In the genomic region with DNA sequence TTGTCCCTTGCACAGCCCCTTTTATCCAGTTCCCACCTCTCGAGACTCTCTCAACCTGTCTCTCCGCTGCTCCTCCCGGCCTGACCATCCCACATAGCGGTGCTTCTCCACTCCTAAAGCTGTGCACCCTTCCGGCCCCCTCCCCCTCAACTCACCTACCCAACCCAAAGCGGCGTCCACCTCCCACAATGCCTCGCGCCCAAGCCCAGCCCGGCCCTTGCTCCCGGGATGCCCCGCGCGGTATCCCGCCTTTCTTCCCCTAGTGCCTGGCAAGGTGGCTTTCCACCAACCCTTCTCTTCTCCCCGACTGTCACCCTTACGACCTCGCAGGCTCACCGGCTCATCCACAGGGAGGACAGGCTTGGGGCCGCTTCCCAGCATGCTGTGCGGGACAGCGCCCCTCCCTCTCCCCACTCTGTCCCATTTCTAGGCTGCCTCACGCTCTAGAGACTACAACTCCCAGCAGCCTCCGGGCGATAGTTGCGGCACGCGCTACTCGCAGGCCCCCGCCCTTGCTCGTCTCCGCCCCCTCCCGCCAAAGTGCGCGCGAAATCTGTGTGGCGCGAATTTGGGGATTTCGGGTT, we compare ENCODE assay signal across 8 mouse cellular contexts. TPM values are rescaled to one million over a fixed set of nuclear protein-coding genes. Genes with fewer than 3 reads are reported as not detected.
DNase-seq lines count a peak whose midpoint lies in the region; ATAC-seq and TF ChIP-seq lines count a peak whose summit lies in the region.

A gene (minus strand): TSS at position 414 of the 584 bp plus-strand sequence.

- no peaks in the 10 kb centered on the region for H3K4me1 ChIP-seq in ES-E14 (ENCODE audit: control insufficient read depth in 2 of 2, insufficient read depth in 2 of 2, low read length in 2 of 2, poor library complexity in 1 of 2)
- H3K4me1 ChIP-seq in forebrain, embryonic 15.5 days, result peaks cover 7% of the 10 kb centered on the region
- peaks cover 2% of the 10 kb centered on the region for H3K4me1 ChIP-seq in lung, adult 2 months (ENCODE audit: control insufficient read depth, insufficient read depth, low read length)

- peaks cover 11% of the 10 kb centered on the region for H3K36me3 ChIP-seq in ES-E14 (ENCODE audit: control insufficient read depth, insufficient read depth, low read length, poor library complexity, severe bottlenecking)
- peaks cover 29% of the 10 kb centered on the region for H3K36me3 ChIP-seq in forebrain, embryonic 15.5 days

- no peak for TF ChIP-seq CTCF in lung, adult 2 months (IDR thresholded peaks at IDR 0.05; ENCODE audit: insufficient read depth, low read length)

- H3K4me2 ChIP-seq in forebrain, embryonic 15.5 days (replicated peaks), result peak within 1 kb of the TSS; percentile 56

- H3K9ac ChIP-seq in ES-E14 (ENCODE audit: insufficient read depth, low read depth, low read length, poor library complexity, severe bottlenecking), result peak within 1 kb of the TSS; percentile 98
- H3K9ac ChIP-seq in forebrain, embryonic 15.5 days (replicated peaks), result peak within 1 kb of the TSS; percentile 94

- intact Hi-C loops in heart, postnatal 25 days (cut with DNase I), result loop anchor here (5.0 to 10.0 kb wide), 4 partner anchors 226 to 801 kb away; a partner anchor contains a TSS

- no peaks in the 10 kb centered on the region for H3K9me3 ChIP-seq in ES-E14 (ENCODE audit: control insufficient read depth, insufficient read depth, low read depth, low read length)
- no peaks in the 10 kb centered on the region for H3K9me3 ChIP-seq in forebrain, embryonic 15.5 days

- in situ Hi-C loops in ES-E14 (cut with MboI; ENCODE audit: low sequenced_read_pairs in 2 of 2, unreplicated experiment in 2 of 2), result no loop called here

- DNase-seq in ES-E14 (ENCODE audit: low read depth, low spot score), result peak; percentile 90
- peak; percentile 93 for DNase-seq in cerebellum, adult 11-12 months
- peak; percentile 82 for DNase-seq in heart, postnatal 25 days (ENCODE audit: low spot score)
- peak; percentile 91 to 96 for DNase-seq in layer of hippocampus, adult 18-20 months (ENCODE audit: low spot score in 2 of 2)
- DNase-seq in lung, adult 2 months, result peak; percentile 96
- DNase-seq in thymus, adult 18-20 months, result peak; percentile 89 to 91

- WGBS in forebrain, embryonic 15.5 days, result under 1% methylated on average over 39 of the region's 39 CpGs
- under 1% methylated on average over 39 of the region's 39 CpGs for WGBS in lung, adult 2 months

- no peaks in the 10 kb centered on the region for H3K27me3 ChIP-seq in forebrain, embryonic 15.5 days

- H3K27ac ChIP-seq in ES-E14 (ENCODE audit: insufficient read depth, low read depth, low read length, poor library complexity, severe bottlenecking), result peak within 1 kb of the TSS; percentile 83
- H3K27ac ChIP-seq in forebrain, embryonic 15.5 days (replicated peaks), result peak within 1 kb of the TSS; percentile 94

- TF ChIP-seq POLR2A in lung, adult 2 months (IDR thresholded peaks at IDR 0.05; ENCODE audit: borderline replicate concordance, extremely low read depth, low read depth, low read length), result peak; percentile 34; the same call in 1 of the 2 replicates

- ATAC-seq in forebrain, embryonic 15.5 days (replicated peaks), result peak; percentile 98
- peak; percentile 97 for ATAC-seq in neutrophil, adult 5-6 weeks (ENCODE audit: extremely low read depth, insufficient number of reproducible peaks, low FRiP score, poor library complexity, severe bottlenecking)

- peak within 1 kb of the TSS; percentile 91 to 93 for H3K4me3 ChIP-seq in ES-E14 (ENCODE audit: insufficient read depth in 1 of 2, low read depth in 1 of 2, low read length in 2 of 2, poor library complexity in 1 of 2, severe bottlenecking in 1 of 2)
- H3K4me3 ChIP-seq in forebrain, embryonic 15.5 days, result peak within 1 kb of the TSS; percentile 92
- H3K4me3 ChIP-seq in lung, adult 2 months (replicated peaks; ENCODE audit: extremely low read depth, low read depth, low read length), result peak within 1 kb of the TSS; percentile 84

TF ChIP-seq in ES-E14, 5 proteins besides CTCF, POLR2A, EP300 and RAD21:
- TF ChIP-seq HCFC1 (IDR thresholded peaks at IDR 0.05; ENCODE audit: borderline replicate concordance, insufficient read depth, low read length) (peak; percentile 92), ZNF384 (IDR thresholded peaks at IDR 0.05; ENCODE audit: low read depth, low read length) (no peak)

RNA-seq across cellular contexts. Expression of the gene that starts here (rescaled TPM):
- total RNA-seq in ES-E14 (2012; rRNA removed), result 5.1 and 5.7 TPM in 2 replicates
- polyA plus RNA-seq in forebrain, embryonic 15.5 days (2015; fragmentation: Nextera tagmentation; extraction: Ambion mirVana), result 12.8 and 14.6 TPM in 2 replicates
- 1 to 10 TPM; 7.6 to 7.8 TPM for total RNA-seq in heart, postnatal 25 days (2021)
- total RNA-seq in layer of hippocampus, adult 18-20 months (2021), result 10 to 100 TPM; 15.4 to 16.7 TPM
- 5.3 and 6.0 TPM in 2 replicates for polyA plus RNA-seq in lung, adult 2 months (2012; rRNA removed)
- 7.2 and 8.2 TPM in 2 replicates for total RNA-seq in neutrophil, adult 5-6 weeks (2017)

Comparison
In these comparisons a context has a peak if more than half of its experiments do, and no peak if none do; other contexts are left out.
1. Peak in every context shown above with its lines: DNase-seq, ATAC-seq, H3K4me3 ChIP-seq and H3K27ac ChIP-seq.